Mouse (Mus musculus) frontal cortex, postnatal 10 days (tissue): ENCODE data around the gene G6pdx.

ENCODE experiments used
- DNase-seq, 2 experiments: peaks; one replicate each; pipeline ENCODE4 v3.0.0; 2022; ENCODE audit warnings: low spot score in 2 of 2, mixed read lengths in 1 of 2

Gene G6pdx

GRCm38 (mm10) chrX:74428826-74429276, at the start of gene G6pdx:
TSS of gene G6pdx (minus strand) at chrX:74429194.
- DNase-seq = peak; percentile 76 to 80

DNA sequence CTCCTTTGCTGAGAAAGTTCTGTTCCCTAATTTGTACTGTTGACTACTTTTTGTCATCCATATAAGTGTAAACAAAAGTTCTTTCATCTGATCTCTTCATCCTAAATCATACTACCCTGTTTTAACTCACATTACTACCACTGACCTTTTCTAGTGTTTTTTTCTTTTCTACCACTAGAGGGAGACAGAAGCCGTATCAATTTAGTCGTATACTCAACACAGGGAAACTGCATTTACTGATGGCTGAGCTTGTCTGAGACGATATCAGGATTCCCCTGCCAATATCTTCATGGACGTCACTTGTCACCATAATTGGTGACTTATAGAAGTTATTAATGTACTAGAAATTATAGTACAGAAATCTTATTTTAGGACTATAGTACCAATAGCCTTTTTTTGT, 23.8 kb upstream of the G6pdx start:
- no peak for DNase-seq

DNA sequence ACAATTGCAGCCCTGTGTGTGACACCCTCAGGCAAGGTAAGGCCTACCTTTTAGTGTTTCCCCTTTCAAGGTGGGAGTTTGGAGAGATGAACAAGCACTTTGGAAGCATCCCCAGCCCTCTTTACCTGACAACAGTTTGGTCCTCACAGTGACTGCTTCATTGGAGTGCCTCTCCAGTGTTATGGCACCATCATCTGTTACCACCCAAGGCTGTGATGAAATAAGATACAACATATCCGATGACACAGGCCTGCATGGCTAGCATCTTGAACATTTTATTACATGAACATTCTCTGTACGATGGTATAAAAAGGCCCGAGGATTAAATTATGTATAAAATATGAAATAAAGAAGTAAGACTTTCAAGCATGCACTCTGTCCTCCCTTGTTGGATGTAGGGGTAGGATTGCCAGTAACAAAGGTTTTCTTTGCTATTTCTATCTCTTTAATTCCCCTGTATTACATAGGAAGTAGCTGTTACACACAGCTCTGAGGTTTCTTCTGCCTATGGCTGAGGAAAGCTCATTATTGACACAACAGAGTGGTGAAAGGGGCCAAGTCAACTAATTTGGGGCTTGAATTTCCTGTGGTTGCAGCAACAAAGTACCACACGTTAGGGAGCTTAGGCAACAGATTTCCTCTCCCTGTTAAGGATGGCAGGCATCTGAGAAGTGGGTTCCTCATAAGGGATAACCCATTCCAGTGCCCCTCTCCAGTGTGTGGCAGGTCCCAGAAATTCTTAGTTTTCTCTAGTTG, 22.3 kb upstream of the G6pdx start:
- DNase-seq = no peak

- peak; percentile 43 to 60 for DNase-seq
Measured at GRCm38 (mm10) chrX:74429290-74429821, 362 bp upstream of the G6pdx start.

DNA sequence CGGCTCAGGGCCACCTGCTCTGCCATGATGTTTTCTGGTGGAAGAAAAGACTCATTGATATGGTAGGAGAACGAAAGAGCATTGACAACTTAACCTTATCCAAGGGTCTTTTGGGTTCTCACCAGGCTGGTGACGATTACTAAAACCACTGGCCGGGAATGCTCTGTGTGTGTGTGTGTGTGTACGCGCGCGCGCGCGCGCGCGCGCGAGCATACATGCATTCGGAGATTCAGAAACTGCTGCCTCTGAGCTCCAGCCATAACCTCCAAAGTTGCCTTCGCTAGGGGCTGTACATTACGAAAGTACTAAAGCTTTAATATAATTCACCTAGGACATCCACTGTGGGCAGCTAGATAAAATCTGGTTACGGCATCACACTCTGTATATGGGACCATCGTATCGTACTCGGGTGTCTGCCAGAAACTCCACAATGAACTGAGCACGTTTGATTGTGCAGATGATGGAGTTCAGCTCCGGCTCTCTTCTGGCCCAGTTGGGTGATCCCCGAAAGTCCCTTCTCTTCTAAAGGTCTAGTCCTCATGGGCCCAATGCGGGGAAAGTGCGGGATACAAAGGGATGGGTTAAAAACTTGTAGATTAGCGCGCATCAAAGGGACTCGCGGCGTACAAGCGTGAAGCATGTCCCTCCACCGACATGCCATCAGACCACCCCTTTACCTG, 708 bp downstream of the G6pdx start:
- DNase-seq = no peak

- DNase-seq = no peak
Measured at GRCm38 (mm10) chrX:74427116-74427515, 1.9 kb downstream of the G6pdx start.

- no peak for DNase-seq
Measured at GRCm38 (mm10) chrX:74426256-74426655, 2.7 kb downstream of the G6pdx start.

DNA sequence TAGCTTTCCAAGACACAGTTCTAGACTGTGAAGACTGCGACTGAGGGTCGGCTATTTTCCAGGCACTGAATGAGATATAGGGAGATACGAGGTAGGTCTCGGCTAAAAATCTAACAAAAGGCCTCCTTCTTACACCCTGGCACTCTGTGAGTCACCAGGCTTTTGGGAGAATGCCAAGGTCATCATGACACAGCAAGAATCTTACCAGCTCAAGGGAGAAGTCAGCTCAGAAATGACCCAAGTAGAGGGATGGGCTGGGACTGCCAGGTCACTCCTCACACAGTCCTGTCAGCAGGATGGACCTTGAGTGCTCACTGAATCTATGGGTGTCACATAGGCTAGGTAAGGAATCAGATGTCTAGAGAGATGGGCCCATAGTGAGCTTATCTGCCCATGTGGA, 3.8 kb downstream of the G6pdx start:
- DNase-seq = no peak

DNA sequence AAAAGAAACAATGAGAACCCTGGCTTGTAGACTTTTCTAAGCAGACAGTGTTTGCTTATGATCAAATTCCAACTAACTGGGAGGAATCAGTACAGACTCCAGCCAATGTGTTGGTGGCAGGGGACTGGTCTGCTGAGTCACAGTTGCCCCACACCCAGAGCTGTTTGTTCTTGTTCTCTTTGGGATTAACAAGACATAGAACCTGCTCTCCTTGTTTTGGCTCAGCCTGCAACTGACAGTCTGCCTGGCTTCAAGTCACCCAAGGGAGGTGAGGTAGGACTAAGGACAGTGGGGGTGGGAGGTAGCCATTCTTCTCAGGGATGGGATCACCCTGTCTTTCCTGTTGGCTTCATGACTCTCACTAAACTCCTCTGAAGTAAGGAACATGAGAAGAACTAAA, 4.6 kb downstream of the G6pdx start:
- no peak for DNase-seq

GRCm38 (mm10) chrX:74413377-74413776, 15.6 kb downstream of the G6pdx start:
- peak; percentile 40 to 60 for DNase-seq

DNA sequence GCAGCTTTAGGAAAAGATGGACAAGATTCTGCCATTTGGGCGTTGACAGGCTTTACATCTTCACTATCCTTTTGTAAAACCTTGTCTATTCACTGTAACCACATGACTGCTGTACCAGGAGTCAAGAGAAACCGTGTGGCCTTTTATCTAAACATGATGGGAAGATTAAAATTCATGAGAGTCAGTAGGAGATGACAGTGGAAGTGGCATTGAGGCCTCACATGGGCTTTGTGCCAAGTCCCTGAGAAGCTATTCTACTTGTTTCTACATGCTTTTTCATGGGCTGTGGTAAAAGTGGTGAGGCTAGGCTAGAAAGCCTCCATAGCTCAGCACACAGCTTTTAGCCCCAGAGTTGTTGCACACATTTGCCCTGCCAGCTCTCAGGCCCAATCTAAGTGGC, 20.7 kb downstream of the G6pdx start:
- no peak for DNase-seq

- no peak for DNase-seq
Measured at GRCm38 (mm10) chrX:74400136-74400535, 28.9 kb downstream of the G6pdx start.

DNA sequence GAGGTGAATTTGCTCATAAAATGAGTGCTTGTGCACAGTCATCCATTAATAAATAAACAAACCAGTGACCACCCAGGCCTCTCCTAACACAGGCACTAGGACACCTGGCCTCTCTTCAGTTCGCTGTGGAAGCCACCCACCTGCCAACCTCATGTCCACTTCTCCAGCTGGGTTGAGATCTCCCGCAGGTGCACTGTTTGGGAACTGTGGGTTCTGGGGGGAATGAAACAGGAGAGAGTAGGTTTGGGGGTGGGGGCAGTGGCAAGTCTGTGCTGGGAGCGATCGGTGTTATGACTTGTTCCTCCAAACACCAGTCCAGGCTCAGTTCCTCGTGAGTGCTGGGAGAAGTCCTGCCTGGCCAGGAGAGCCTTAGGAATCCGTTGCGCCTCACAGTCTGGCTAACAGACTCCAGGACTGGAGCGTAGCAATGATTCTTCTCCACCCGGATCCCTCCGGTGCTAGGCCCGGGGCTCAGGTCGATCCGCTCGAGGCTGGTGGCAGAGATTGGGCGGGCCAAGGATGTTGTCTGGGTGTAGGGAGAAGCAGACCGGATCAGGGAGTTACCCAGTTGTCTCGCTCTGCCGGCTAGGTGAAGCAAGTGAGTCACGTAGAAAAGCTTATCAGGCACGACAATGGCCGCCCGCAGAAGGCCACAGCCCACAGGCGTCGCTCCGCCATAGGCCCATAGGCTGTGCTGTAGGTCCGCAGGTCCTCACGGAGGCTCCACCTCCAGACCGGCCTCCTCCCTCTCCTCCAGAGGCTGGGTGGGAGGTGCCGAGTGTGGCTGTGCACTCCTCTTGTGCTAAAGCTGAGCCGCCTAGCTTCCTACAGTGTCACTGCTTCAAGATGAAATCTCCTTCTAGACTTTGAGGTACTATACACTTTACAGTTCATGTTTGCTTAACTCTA, 36.2 kb downstream of the G6pdx start, which contains the start of the genes Fam3a and Ikbkg:
Gene Fam3a (minus strand): TSS at position 738 of the 909 bp plus-strand sequence.
Gene Ikbkg (plus strand): TSS at position 756 of the 909 bp plus-strand sequence.
- DNase-seq = peak; percentile 75 to 81

DNA sequence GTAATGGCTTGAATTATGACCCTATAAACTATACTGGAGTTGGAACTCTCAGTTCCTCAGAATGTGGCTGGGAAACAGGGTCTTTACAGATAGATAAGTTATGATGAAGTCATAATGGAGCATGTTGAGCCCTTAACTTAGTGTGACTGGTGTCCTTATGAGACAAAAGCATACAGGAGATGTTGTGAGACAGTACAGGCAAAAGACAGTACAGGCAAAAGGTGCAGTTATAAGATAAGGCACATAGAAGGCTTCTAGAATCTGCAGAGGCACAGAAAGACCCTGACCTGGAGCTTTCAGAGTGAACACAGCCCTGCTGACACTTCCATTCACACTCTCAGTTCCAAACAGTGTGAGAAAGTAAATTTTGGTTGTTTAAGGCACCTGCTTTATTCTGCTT, 40.8 kb downstream of the G6pdx start:
- no peak for DNase-seq

DNA sequence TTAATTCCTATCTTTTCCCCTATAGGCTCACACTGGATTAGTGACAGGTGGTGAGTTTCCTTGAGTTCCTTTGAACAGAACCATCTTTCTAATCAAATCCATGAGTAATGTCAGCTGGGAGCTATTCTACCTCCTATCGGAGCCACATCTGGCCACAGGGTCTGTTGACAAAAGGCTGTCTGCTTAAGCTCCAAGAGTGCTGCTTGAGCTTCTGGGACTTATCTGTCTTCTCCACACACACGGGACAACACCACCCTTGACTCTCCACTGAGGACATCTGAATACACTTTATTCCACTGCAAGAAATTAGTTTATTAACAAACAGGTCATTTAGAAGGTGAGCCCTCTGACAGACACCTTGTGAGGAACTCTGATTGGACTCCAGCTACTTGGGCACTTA, 44.5 kb downstream of the G6pdx start:
- DNase-seq = no peak

DNA sequence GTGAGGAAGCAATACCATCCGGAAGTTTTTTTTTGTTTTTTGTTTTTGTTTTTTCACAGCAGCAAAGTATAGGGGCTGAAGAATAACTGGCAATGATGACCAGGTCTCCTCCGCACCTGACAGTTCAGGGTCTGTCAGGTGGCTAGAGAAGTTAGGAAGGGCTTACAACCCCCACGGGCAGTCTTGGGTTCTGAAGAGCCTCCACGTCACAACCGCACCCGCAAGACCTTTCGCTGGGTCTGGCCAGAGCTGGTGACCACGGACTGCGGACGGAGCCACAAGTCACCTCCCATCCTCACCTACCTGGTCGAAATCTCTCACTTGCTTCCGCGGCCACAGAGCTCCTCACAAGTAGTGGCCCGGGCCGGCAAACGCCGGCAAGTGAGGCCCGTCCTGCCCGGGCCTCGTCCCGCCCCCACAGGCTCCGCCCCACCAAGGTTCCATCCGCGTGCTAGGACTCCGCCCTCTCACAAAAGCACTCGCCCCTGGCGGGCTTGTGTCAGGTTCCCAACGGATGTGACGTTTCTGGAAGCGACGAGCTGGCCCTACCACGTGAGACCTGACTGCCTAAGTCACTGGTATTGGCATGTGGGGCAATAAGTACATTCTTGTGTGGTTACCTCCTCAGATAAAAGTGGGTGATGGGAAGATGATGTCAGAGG, 56.0 kb downstream of the G6pdx start, which contains the start of the genes Ubl4a and Slc10a3:
Gene Ubl4a (minus strand): TSS at position 331 of the 662 bp plus-strand sequence.
Gene Slc10a3 (minus strand): TSS at position 462 of the 662 bp plus-strand sequence.
- peak; percentile 74 to 79 for DNase-seq

- DNase-seq = peak; percentile 21 to 51
Measured at GRCm38 (mm10) chrX:74368209-74368909, 60.6 kb downstream of the G6pdx start.

DNA sequence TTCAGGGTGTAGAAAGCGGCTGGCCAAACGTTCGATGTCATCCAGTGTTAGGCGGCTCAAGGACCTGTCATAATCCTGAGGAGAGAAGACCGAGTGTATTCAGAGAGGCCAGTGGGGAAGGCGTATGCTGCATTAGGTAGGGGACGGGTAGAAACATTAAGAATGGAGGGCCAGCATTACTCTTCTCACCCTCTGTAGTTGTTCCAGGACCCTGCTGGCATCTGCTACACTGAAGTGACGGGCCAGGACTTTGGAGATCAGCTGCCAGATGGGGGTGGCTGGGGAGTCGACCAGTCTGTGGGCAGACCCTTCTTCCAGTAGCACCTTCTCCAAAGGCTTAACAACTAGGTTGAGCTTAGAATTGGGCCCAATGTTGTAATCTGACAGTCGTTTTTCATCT, 61.5 kb downstream of the G6pdx start:
- no peak for DNase-seq
